In the genomic region with DNA sequence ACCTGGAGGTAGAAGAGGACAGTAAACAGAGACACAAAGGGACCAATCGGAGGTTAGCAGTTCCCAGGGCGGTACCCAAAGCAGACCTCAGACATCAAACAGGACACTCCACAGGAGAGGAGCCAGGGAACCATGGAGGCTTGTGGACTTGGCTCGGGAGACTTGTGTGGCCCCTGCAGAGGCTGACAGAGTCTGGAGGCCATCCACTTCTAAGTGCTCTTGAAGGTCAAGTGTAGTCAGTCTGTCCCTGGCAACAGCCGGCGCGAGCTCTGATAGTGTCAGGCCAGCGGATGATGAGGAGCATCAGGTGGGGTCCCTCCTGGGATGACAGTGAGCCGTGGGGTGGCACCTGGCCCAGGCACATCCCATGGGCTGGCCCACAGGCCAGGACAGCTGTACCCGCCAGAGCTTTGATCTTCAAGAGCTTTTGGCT, we compare ENCODE assay signal across 12 mouse cellular contexts. TPM values are rescaled to one million over a fixed set of nuclear protein-coding genes. Genes with fewer than 3 reads are reported as not detected.
DNase-seq lines count a peak whose midpoint lies in the region; ATAC-seq and TF ChIP-seq lines count a peak whose summit lies in the region.
"Had no signal": no experiment of that assay in that cellular context is flagged by ENCODE, and none has a peak within 500 bp of the region (broad histone marks: within the 10 kb centered on the region; RNA-seq: fewer than 3 reads in every experiment).

No protein-coding gene starts in this region.

- peaks cover 11% of the 10 kb centered on the region; the same call in 1 of the 2 replicates for H3K4me1 ChIP-seq in hindbrain, postnatal 0 days (ENCODE audit: insufficient read depth, low read length)
- H3K4me1 ChIP-seq in hindbrain, embryonic 16.5 days (ENCODE audit: control insufficient read depth, insufficient read depth, low read depth, low read length) = no peaks in the 10 kb centered on the region
- H3K4me1 ChIP-seq in embryonic facial prominence, embryonic 13.5 days = peaks cover 24% of the 10 kb centered on the region
- H3K4me1 ChIP-seq in heart, embryonic 10.5 days = peaks cover 74% of the 10 kb centered on the region
- H3K4me1 ChIP-seq in limb, embryonic 13.5 days = peaks cover 17% of the 10 kb centered on the region; the same call in 1 of the 2 replicates

- H3K4me2 ChIP-seq in hindbrain, postnatal 0 days (ENCODE audit: low read depth, low read length) = no peak overlapping the region
- H3K4me2 ChIP-seq in hindbrain, embryonic 16.5 days (ENCODE audit: low read length) = no peak overlapping the region
- H3K4me2 ChIP-seq in embryonic facial prominence, embryonic 13.5 days = no peak overlapping the region
- no peak overlapping the region for H3K4me2 ChIP-seq in limb, embryonic 13.5 days (replicated peaks)

- H3K27me3 ChIP-seq in hindbrain, postnatal 0 days (ENCODE audit: insufficient read depth, low read length) = no peaks in the 10 kb centered on the region
- no peaks in the 10 kb centered on the region for H3K27me3 ChIP-seq in hindbrain, embryonic 16.5 days (replicated peaks; ENCODE audit: control insufficient read depth, insufficient read depth, low read length)
- H3K27me3 ChIP-seq in embryonic facial prominence, embryonic 13.5 days = no peaks in the 10 kb centered on the region
- H3K27me3 ChIP-seq in heart, embryonic 10.5 days (ENCODE audit: insufficient read depth, poor library complexity, severe bottlenecking) = no peaks in the 10 kb centered on the region
- H3K27me3 ChIP-seq in limb, embryonic 13.5 days = no peaks in the 10 kb centered on the region
- H3K27me3 ChIP-seq: Patski had no signal

- TF ChIP-seq CTCF in hindbrain, postnatal 0 days (IDR thresholded peaks at IDR 0.05; ENCODE audit: low read depth) = no peak

- peak; percentile 28; the same call in 1 of the 2 replicates for ATAC-seq in hindbrain, postnatal 0 days
- no peak for ATAC-seq in hindbrain, embryonic 16.5 days
- no peak for ATAC-seq in embryonic facial prominence, embryonic 13.5 days (ENCODE audit: insufficient number of reproducible peaks, insufficient read depth, low FRiP score, low TSS enrichment, low read depth)
- 0 out of 2 replicates have a peak, but pooled peaks have one; percentile 30 for ATAC-seq in limb, embryonic 13.5 days (ENCODE audit: low FRiP score, low read depth)
- no peak for ATAC-seq in CD4-positive, CD25-positive, alpha-beta regulatory T cell, adult 4 months
- ATAC-seq in megakaryocyte, adult 5-6 weeks (ENCODE audit: poor library complexity, severe bottlenecking) = no peak
- ATAC-seq: Patski had no signal

- H3K4me3 ChIP-seq in hindbrain, postnatal 0 days (ENCODE audit: low read length) = no peak overlapping the region
- no peak overlapping the region for H3K4me3 ChIP-seq in hindbrain, embryonic 16.5 days (ENCODE audit: low read length)
- H3K4me3 ChIP-seq in embryonic facial prominence, embryonic 13.5 days = no peak overlapping the region
- peak overlapping the region; percentile 22; the same call in 1 of the 2 replicates for H3K4me3 ChIP-seq in heart, embryonic 10.5 days
- H3K4me3 ChIP-seq in limb, embryonic 13.5 days = no peak overlapping the region

- DNase-seq in hindbrain, postnatal 0 days (ENCODE audit: low spot score) = no peak
- peak; percentile 82 for DNase-seq in heart, embryonic 10.5 days (ENCODE audit: low spot score)
- DNase-seq in kidney, adult 9 months = no peak
- DNase-seq: adrenal gland, postnatal 25 days; cerebellum, adult 9-10 months; kidney, postnatal 14 days had no signal

- H3K9ac ChIP-seq in hindbrain, postnatal 0 days (replicated peaks; ENCODE audit: low read length) = no peak overlapping the region
- no peak overlapping the region for H3K9ac ChIP-seq in hindbrain, embryonic 16.5 days (ENCODE audit: low read depth, low read length)
- H3K9ac ChIP-seq in embryonic facial prominence, embryonic 13.5 days = 0 out of 2 replicates have a peak overlapping the region, but pooled peaks have one; percentile 1
- no peak overlapping the region; the same call in 1 of the 2 replicates for H3K9ac ChIP-seq in limb, embryonic 13.5 days

- H3K36me3 ChIP-seq in hindbrain, postnatal 0 days (ENCODE audit: insufficient read depth, low read length) = no peaks in the 10 kb centered on the region
- H3K36me3 ChIP-seq in hindbrain, embryonic 16.5 days (ENCODE audit: control insufficient read depth, insufficient read depth, low read length) = no peaks in the 10 kb centered on the region
- H3K36me3 ChIP-seq in embryonic facial prominence, embryonic 13.5 days = peaks cover 57% of the 10 kb centered on the region
- H3K36me3 ChIP-seq in heart, embryonic 10.5 days = peaks cover 25% of the 10 kb centered on the region
- peaks cover 36% of the 10 kb centered on the region for H3K36me3 ChIP-seq in limb, embryonic 13.5 days

- H3K9me3 ChIP-seq in hindbrain, postnatal 0 days (ENCODE audit: low read length) = no peaks in the 10 kb centered on the region
- H3K9me3 ChIP-seq in hindbrain, embryonic 16.5 days (ENCODE audit: control insufficient read depth, low read length) = no peaks in the 10 kb centered on the region
- no peaks in the 10 kb centered on the region for H3K9me3 ChIP-seq in embryonic facial prominence, embryonic 13.5 days
- H3K9me3 ChIP-seq in heart, embryonic 10.5 days = no peaks in the 10 kb centered on the region
- H3K9me3 ChIP-seq in limb, embryonic 13.5 days = no peaks in the 10 kb centered on the region

- 47% methylated on average over 9 of the region's 9 CpGs for WGBS in hindbrain, postnatal 0 days
- 62% methylated on average over 9 of the region's 9 CpGs for WGBS in hindbrain, embryonic 16.5 days
- WGBS in embryonic facial prominence, embryonic 13.5 days = 52% methylated on average over 9 of the region's 9 CpGs
- WGBS in heart, embryonic 10.5 days = 29% methylated on average over 9 of the region's 9 CpGs
- 45% methylated on average over 9 of the region's 9 CpGs for WGBS in limb, embryonic 13.5 days

- no peak overlapping the region for H3K27ac ChIP-seq in hindbrain, postnatal 0 days
- H3K27ac ChIP-seq in hindbrain, embryonic 16.5 days (ENCODE audit: low read depth, low read length) = no peak overlapping the region
- no peak overlapping the region for H3K27ac ChIP-seq in embryonic facial prominence, embryonic 13.5 days
- peak overlapping the region; percentile 84 for H3K27ac ChIP-seq in heart, embryonic 10.5 days
- 0 out of 2 replicates have a peak overlapping the region, but pooled peaks have one; percentile 22 for H3K27ac ChIP-seq in limb, embryonic 13.5 days

RNA-seq across cellular contexts. Expression of gene Emid1, which starts 40.0 kb away (rescaled TPM):
- total RNA-seq in hindbrain, postnatal 0 days (2014; rRNA removed) = 15.0 and 15.7 TPM in 2 replicates
- polyA plus RNA-seq in hindbrain, postnatal 0 days (2015; fragmentation: Nextera tagmentation; extraction: Ambion mirVana) = 22.7 and 24.2 TPM in 2 replicates
- 15.8 and 18.2 TPM in 2 replicates for polyA plus RNA-seq in hindbrain, embryonic 16.5 days (2015; fragmentation: Nextera tagmentation; extraction: Ambion mirVana)
- 50.4 and 50.8 TPM in 2 replicates for polyA plus RNA-seq in embryonic facial prominence, embryonic 13.5 days (2015; fragmentation: Nextera tagmentation; extraction: Ambion mirVana)
- 11.8 and 14.6 TPM in 2 replicates for polyA plus RNA-seq in heart, embryonic 10.5 days (2016; fragmentation: Nextera tagmentation; extraction: Ambion mirVana)
- polyA plus RNA-seq in limb, embryonic 13.5 days (2015; fragmentation: Nextera tagmentation; extraction: Ambion mirVana) = 28.9 and 29.1 TPM in 2 replicates
- polyA plus RNA-seq in CD4-positive, CD25-positive, alpha-beta regulatory T cell, adult 4 months (2017; shearing (Covaris generic)) = under 1 TPM in 1 of 2 experiments, not detected in 1; 0.22 TPM
- total RNA-seq in megakaryocyte, adult 5-6 weeks (2015) = 0.85 and 2.7 TPM in 2 replicates
- 1.6 and 1.7 TPM in 2 replicates for total RNA-seq in megakaryocyte, adult 5-6 weeks (2017)
- polyA plus RNA-seq: Patski had no signal

Comparison
In these comparisons a context has a peak if more than half of its experiments do, and no peak if none do; other contexts are left out.
1. ATAC-seq: peak in hindbrain, postnatal 0 days (single experiment) and limb, embryonic 13.5 days (single experiment); none in hindbrain, embryonic 16.5 days (single experiment), embryonic facial prominence, embryonic 13.5 days (single experiment), CD4-positive, CD25-positive, alpha-beta regulatory T cell, adult 4 months (single experiment) and megakaryocyte, adult 5-6 weeks (single experiment).
2. H3K27ac ChIP-seq: peak in heart, embryonic 10.5 days (single experiment) and limb, embryonic 13.5 days (single experiment); none in hindbrain, postnatal 0 days (single experiment), hindbrain, embryonic 16.5 days (single experiment) and embryonic facial prominence, embryonic 13.5 days (single experiment).
3. RNA of gene Emid1, which starts 40.0 kb away (polyA plus RNA-seq): 50.4 to 50.8 TPM in embryonic facial prominence, embryonic 13.5 days, 28.9 to 29.1 TPM in limb, embryonic 13.5 days, 22.7 to 24.2 TPM in hindbrain, postnatal 0 days, 15.8 to 18.2 TPM in hindbrain, embryonic 16.5 days and 11.8 to 14.6 TPM in heart, embryonic 10.5 days; 0.22 TPM in CD4-positive, CD25-positive, alpha-beta regulatory T cell, adult 4 months; every median in the first group is over 10 times any median in the second.